Mouse (Mus musculus) 416B (cell line): ENCODE results near the gene Zfpm1.
"Not testable (repeated sequence)": the region's sequence is repeated elsewhere in the genome, so short reads cannot be mapped to it uniquely, and the experiment has no call there.

Experiments used
- DNase-seq: peaks from one replicate; pipeline ENCODE4 v3.0.0; 2011; ENCODE audit warnings: low read depth

Gene Zfpm1

DNA sequence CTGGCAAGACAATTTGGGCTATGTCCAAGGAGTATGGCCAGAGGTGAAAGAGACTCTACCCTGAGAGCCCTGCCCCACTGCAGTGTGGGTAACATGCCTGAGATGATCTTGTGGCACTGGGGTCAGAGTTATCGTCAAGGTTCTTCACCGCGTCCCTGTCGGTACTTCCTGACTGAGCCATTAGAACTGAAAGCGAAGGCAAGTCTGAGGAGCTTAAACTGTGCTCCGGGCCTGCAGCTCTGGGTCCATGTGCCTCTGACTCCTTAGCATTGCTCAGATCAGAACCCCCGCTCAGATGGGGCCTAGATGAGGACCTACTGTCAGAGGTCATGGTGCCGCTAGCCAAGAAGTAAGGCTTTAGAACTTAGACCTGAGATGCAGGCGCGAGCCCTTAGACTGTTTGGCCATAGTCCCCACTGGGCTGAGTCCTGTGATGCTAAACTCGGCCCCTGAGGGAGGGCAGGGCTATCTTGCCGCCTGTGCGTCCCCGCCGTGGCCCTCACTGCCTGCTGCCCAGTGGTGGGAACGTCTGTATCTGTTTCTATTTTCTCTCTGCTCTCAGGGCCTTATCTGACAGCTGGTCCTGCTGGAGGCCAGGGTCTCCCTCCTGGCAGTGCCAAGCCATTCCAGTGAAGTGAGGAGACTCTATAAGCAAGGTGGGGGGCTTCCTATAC is 17.8 kb downstream of the Zfpm1 start:
- DNase-seq = no peak

DNA sequence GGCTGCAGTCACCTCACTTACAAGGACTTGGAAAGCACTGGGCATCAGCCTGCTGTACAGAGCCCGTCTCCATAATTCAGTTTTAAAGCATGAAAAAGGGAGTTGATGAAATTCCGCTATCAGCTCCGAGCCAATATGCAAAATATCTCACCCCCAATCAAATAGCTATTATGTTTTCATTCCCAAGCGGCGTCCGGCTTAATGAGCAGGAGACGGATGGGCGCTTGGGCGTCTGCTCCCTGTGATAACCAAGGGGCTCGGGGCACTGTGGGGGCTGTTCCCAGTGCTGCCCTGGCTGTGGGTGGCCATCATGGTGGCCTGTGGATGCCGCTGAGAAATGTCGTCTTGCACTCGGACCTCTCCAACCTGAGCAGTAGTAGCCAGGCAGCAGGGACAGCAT is 19.1 kb downstream of the Zfpm1 start:
- no peak for DNase-seq

- no peak for DNase-seq
Measured at GRCm38 (mm10) chr8:122301866-122302265, 19.9 kb downstream of the Zfpm1 start.

DNA sequence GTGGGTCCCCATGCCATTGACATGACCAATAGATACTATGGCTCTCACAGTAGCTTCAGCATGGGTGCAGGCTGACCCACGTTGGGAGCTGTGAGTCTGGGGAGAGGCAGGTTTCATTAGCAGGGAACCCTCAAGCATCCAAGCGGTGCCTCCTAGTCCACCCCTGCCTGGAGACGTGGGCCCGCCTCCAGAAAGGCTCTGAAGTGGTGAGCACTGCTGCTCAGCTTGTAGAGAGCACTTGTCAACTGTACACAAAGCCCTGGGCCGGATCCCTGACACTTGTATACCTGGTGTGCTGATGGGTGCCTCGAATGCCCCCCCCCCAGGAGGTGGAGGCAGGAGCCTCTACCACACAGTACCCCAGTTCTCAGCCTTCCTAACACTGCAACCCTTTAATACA is 21.5 kb downstream of the Zfpm1 start:
- no peak for DNase-seq

DNA sequence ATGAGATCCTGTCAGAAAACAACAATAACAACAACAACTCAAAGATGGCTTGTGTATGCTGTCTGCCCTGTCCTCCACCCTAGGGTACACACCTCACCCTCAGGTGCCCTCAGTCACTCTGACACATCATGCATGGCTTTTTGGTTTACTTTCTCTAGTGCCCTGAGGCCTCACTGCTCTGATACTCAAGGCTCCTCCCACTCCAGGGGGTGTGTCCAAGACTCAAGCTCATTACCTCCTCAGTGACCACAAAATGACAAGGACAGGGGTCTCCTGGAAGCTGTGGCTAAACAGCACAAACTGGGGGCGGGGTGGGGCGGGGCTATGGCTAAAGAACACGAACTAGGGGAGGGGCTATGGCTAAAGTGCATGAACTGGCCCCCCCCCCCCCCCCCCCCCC is 22.1 kb downstream of the Zfpm1 start:
- peak; percentile 85 for DNase-seq

DNA sequence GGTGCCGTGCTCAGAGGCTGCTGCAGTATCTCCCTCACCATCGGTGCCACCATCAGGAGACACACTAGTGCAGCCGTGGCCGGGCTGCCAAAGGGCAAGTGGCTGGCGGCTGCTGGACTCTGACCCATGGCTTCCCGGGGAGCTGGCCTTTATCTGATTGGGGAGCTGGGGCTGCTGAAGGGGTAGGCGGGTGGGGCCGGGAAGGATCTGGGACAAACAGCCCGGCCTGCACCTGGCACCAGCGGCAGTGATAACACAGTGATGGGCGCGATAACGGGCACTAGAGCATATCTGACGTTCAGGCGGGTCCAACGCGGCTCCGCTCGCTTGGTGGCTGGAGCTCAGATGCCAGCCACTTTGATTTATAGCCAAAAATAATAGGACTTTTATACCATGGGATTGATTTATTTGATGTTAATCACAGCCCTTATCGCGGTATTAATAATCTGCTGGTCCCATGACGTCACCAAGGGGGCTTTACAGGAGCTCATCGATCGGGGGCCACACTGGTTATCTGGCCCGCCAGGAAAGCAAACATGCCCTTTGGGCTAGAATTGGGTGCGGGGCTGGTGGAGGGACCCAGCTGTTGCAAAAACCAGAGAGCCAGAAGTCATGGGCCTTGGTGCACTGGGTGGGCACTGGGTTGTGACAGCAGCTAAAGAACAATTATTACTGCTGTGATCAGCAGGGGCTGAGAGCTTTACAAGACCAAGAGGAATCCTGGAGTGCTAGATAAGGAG is 24.9 kb downstream of the Zfpm1 start:
- DNase-seq = no peak

DNA sequence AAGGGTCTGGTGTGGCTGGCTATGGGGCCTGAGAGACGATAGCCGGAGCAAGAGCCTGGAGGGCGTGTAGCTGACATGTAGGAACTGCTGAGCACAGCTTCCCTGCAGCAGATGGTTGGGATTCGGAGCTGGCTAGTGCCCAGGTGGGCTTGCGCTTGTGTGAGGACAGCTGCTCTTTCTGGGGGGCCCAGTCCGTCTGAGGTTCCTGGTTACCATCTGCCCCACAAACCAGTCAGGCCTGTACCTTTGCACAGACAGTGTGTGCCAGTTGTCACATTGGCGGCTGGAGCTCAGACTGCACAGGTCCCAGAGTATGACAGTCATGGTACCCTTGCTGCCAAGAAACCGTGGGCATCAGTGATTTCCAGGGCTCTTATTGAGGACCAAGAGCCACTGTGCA is 25.9 kb downstream of the Zfpm1 start:
- no peak for DNase-seq

DNA sequence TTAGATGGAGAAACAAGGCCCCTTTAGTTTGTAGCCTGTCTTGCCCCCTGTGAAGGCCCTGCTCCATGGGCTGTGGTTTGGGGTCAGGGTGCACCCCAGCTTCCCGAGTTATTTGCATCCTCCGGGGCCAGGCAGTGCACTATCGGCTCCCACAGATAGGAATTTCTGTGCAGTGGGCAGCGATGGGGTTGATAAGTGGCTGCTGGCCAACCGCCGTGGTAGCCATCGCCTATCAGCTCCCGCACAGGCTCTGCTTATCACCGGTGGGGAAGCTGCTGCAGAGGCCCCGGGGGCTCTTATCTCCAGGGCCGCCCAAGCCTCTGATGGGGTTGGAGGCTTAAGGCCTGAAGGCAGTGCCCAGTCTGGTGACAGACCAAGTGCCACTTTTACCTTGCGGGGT is 27.3 kb downstream of the Zfpm1 start:
- DNase-seq = peak; percentile 93

DNA sequence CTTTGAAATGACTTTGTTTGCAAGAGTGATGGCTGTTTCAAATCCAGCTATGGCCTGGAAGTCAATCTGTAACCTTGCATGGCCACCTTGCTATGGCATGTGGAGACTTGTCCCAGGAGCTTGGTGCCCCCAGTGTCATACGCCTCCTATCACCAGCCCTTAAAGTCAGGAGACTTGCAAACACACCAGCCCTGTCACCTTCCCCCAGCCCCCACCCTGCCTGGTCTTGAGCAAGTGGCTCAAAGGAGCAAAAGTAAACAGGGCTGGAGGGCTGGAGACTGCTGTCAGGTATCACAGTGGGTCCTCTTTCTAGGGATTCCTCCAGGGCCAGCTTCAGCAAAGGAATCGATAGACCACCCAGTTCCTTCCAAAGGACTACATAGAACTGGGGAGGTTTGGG is 29.2 kb downstream of the Zfpm1 start:
- DNase-seq = no peak

GRCm38 (mm10) chr8:122312553-122312952 is 30.6 kb downstream of the Zfpm1 start:
- no peak for DNase-seq

DNA sequence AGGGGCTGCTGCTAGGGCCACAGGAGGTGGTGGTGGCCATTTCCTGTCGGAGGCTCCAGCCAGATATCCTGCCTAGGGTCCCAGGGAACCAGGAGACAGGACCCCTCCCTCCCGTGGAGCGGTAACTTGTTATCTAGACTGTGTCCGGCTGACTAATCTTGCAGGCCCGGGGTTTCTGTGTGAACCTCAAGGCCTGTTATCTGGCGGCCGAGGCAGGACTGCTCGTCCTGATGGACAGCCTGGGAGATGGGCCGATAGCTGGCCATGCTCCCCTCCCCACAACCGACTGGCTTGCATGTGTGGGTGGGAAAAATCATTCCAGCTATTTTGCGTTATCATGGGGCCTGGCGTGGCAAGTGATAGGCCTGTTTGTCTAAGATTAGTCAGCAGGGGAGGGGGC is 31.4 kb downstream of the Zfpm1 start:
- DNase-seq = peak; percentile 73

GRCm38 (mm10) chr8:122314899-122315496 is 33.1 kb downstream of the Zfpm1 start:
- peak; percentile 92 for DNase-seq

GRCm38 (mm10) chr8:122316402-122316801 is 34.5 kb downstream of the Zfpm1 start:
- no peak for DNase-seq

GRCm38 (mm10) chr8:122317918-122318475 is 36.1 kb downstream of the Zfpm1 start:
- peak; percentile 92 for DNase-seq

- no peak for DNase-seq
Measured at GRCm38 (mm10) chr8:122319045-122319707, 37.2 kb downstream of the Zfpm1 start.

GRCm38 (mm10) chr8:122319708-122320075 is 37.8 kb downstream of the Zfpm1 start:
- no peak for DNase-seq

DNA sequence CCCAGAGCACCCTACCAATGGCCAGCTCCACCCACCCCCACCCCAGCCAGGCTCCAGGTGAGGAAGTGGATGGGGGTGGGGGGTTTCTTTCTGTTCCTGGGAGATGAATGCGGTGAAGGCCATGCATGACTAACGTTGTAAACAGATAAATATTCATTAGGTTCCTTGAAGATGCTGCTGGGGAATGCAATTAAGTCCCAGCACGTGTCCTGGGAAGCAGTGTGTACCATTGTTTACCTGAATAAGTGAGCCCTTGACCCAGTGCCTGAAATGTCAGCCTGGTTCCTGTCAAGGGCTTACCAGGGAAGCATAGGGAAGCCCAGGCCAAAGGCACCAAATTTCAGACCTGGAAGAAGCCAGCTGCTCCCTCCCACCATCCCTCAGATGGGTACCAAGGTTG is 38.6 kb downstream of the Zfpm1 start:
- DNase-seq = no peak

- DNase-seq = no peak
Measured at GRCm38 (mm10) chr8:122321455-122321921, 39.5 kb downstream of the Zfpm1 start.

GRCm38 (mm10) chr8:122322126-122322525 is 40.2 kb downstream of the Zfpm1 start:
- DNase-seq = no peak

DNA sequence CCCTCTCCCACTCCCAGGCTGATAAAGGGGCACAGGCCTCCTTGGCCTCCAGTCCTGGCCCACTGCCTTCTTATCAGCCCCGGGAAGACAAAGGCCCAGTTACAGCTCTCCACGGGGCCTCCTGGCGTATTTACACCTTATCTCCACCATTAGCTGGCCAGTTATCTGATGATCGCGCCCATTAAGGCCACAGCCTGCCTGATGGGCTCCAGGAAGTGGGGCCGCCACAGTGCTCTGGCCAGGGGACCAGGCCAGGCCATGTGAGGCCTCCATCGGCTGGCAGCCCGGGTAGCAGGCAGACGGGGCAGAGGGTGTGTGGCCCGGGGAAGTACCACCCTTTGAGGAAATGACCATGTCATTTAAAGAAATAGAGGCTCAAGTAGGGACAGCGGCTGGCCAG is 40.9 kb downstream of the Zfpm1 start:
- DNase-seq = peak; percentile 83

DNA sequence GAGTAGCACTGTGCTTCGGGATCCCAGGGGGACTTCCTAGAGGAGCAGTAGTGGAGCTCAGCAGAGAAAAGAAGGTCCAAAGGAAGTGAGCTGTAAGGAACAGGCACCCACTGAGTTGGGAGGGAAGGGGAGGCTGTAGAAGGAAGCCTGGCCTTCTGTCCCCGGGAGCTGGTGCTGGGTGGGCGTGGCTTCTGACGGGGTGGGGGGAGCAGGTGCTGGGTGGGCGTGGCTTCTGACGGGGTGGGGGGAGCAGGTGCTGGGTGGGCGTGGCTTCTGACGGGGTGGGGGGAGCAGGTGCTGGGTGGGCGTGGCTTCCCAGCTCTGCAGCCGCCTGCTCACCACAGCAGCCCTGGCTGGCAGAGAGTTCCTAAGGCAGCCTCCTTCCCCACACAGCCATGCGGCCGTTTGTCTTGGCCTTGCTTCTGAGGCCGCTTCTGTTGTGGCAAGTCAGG is 42.0 kb downstream of the Zfpm1 start:
- not testable (repeated sequence) for DNase-seq

DNA sequence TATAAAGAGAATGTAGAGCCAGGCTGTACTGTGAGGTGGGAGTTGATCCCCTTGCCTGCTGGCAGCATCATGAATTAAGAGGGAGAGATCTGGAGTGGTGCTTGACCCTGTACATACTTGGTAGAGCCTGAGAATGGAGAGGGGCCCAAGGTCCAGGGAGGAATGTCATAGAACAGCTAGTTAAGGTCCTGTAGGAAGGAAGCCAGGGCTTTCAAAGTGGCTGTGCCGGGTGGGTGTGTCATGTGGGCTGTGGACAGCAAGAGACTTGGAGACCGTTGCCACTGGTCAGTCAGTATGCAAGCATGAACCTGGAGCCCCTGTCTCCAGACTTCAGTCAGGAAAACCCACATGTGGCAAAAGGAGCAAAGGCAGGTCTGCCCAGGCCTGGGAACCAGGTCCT is 43.3 kb downstream of the Zfpm1 start:
- no peak for DNase-seq
